Mouse (Mus musculus): ENCODE results near the gene Cmss1. TPM values are rescaled to one million over a fixed set of nuclear protein-coding genes. Genes with fewer than 3 reads are reported as not detected.

Gene Cmss1
- polyA plus RNA-seq, 1 experiment from 2014 or later, result 51.4 TPM

- H3K36me3 ChIP-seq (ENCODE audit: insufficient read depth, low read length), result no peaks in the 10 kb centered on the region
- H3K4me3 ChIP-seq (ENCODE audit: low read length), result no peak overlapping the region
- no peaks in the 10 kb centered on the region for H3K27me3 ChIP-seq (ENCODE audit: insufficient read depth, low read length)
- no peak overlapping the region for H3K9ac ChIP-seq (replicated peaks; ENCODE audit: low read length)
- H3K4me1 ChIP-seq (ENCODE audit: insufficient read depth, low read length), result peaks cover 8% of the 10 kb centered on the region; the same call in 1 of the 2 replicates
- peak overlapping the region; percentile 44; the same call in 1 of the 2 replicates for H3K27ac ChIP-seq (ENCODE audit: low read length)
- 28% methylated on average over 3 of the region's 3 CpGs for WGBS
- no peaks in the 10 kb centered on the region for H3K9me3 ChIP-seq (ENCODE audit: low read length)
- H3K4me2 ChIP-seq (replicated peaks; ENCODE audit: low read depth, low read length), result no peak overlapping the region
- ATAC-seq (ENCODE audit: low FRiP score, low TSS enrichment), result no peak
Measured at GRCm38 (mm10) chr16:57585201-57585600, 21.5 kb downstream of the Cmss1 start.

- Histone ChIP-seq H3K4me2 (replicated peaks; ENCODE audit: low read depth, low read length) (no peak overlapping the region), H3K27ac (ENCODE audit: low read length) (no peak overlapping the region; the same call in 1 of the 2 replicates), H3K4me1 (ENCODE audit: insufficient read depth, low read length) (peaks cover 8% of the 10 kb centered on the region; the same call in 1 of the 2 replicates), H3K9me3 (ENCODE audit: low read length) (no peaks in the 10 kb centered on the region), H3K4me3 (ENCODE audit: low read length) (no peak overlapping the region), H3K36me3 (ENCODE audit: insufficient read depth, low read length) (no peaks in the 10 kb centered on the region), H3K27me3 (ENCODE audit: insufficient read depth, low read length) (no peaks in the 10 kb centered on the region), H3K9ac (replicated peaks; ENCODE audit: low read length) (no peak overlapping the region)
- ATAC-seq (ENCODE audit: low FRiP score, low TSS enrichment), result no peak
- 63% methylated on average over 2 of the region's 2 CpGs for WGBS
Measured at GRCm38 (mm10) chr16:57582008-57582407, 24.7 kb downstream of the Cmss1 start.

DNA sequence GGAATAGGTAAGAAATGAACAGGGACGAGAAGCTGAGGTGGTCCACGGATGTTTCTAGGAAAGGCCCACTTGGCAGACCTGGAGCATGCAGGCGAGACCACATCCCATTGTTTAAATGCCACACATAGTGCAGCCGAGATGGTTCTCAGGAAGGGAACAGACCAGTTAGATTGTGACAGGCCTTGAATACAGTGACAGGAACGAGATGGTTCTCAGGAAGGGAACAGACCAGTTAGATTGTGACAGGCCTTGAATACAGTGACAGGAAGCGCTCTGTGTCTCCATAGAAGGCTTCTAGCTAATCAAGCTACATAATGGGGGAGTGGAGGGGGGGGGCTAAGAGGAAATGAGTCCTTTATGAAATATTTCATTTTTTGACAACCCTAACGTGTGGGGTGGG lies 26.6 kb downstream of the Cmss1 start:
- no peak overlapping the region for H3K4me2 ChIP-seq (replicated peaks; ENCODE audit: low read depth, low read length)
- WGBS, result 62% methylated on average over 7 of the region's 7 CpGs
- ATAC-seq (ENCODE audit: low FRiP score, low TSS enrichment), result peak; percentile 51

GRCm38 (mm10) chr16:57577519-57577918 lies 29.1 kb downstream of the Cmss1 start:
- ATAC-seq (ENCODE audit: low FRiP score, low TSS enrichment), result no peak
- 0 out of 2 replicates have a peak, but pooled peaks cover 4% of the 10 kb centered on the region for H3K4me1 ChIP-seq (ENCODE audit: insufficient read depth, low read length)
- no peak overlapping the region for H3K4me3 ChIP-seq (ENCODE audit: low read length)
- H3K27ac ChIP-seq (ENCODE audit: low read length), result no peak overlapping the region
- no peak overlapping the region for H3K4me2 ChIP-seq (replicated peaks; ENCODE audit: low read depth, low read length)
- no peak overlapping the region for H3K9ac ChIP-seq (replicated peaks; ENCODE audit: low read length)
- 89% methylated on average over 1 of the region's 1 CpGs for WGBS
- no peaks in the 10 kb centered on the region for H3K36me3 ChIP-seq (ENCODE audit: insufficient read depth, low read length)
- no peaks in the 10 kb centered on the region for H3K9me3 ChIP-seq (ENCODE audit: low read length)
- H3K27me3 ChIP-seq (ENCODE audit: insufficient read depth, low read length), result no peaks in the 10 kb centered on the region

More for the DNA sequence above, 26.6 kb downstream of the Cmss1 start:
- Histone ChIP-seq H3K27ac (ENCODE audit: low read length) (peak overlapping the region; percentile 34; the same call in 1 of the 2 replicates), H3K4me1 (ENCODE audit: insufficient read depth, low read length) (peaks cover 6% of the 10 kb centered on the region; the same call in 1 of the 2 replicates), H3K9me3 (ENCODE audit: low read length) (no peaks in the 10 kb centered on the region), H3K9ac (replicated peaks; ENCODE audit: low read length) (no peak overlapping the region), H3K4me3 (ENCODE audit: low read length) (no peak overlapping the region), H3K36me3 (ENCODE audit: insufficient read depth, low read length) (no peaks in the 10 kb centered on the region), H3K27me3 (ENCODE audit: insufficient read depth, low read length) (no peaks in the 10 kb centered on the region)

GRCm38 (mm10) chr16:57575764-57576388 lies 30.8 kb downstream of the Cmss1 start:
- 93% methylated on average over 1 of the region's 1 CpGs for WGBS
- H3K9ac ChIP-seq (replicated peaks; ENCODE audit: low read length), result no peak overlapping the region
- peaks cover 10% of the 10 kb centered on the region for H3K36me3 ChIP-seq (ENCODE audit: insufficient read depth, low read length)
- no peak overlapping the region for H3K4me2 ChIP-seq (replicated peaks; ENCODE audit: low read depth, low read length)
- H3K27me3 ChIP-seq (ENCODE audit: insufficient read depth, low read length), result no peaks in the 10 kb centered on the region
- H3K27ac ChIP-seq (ENCODE audit: low read length), result no peak overlapping the region
- no peak for ATAC-seq (ENCODE audit: low FRiP score, low TSS enrichment)
- H3K4me1 ChIP-seq (ENCODE audit: insufficient read depth, low read length), result 0 out of 2 replicates have a peak, but pooled peaks cover 1% of the 10 kb centered on the region
- no peak overlapping the region for H3K4me3 ChIP-seq (ENCODE audit: low read length)
- H3K9me3 ChIP-seq (ENCODE audit: low read length), result no peaks in the 10 kb centered on the region

GRCm38 (mm10) chr16:57573831-57574230 lies 32.8 kb downstream of the Cmss1 start:
- Histone ChIP-seq H3K36me3 (ENCODE audit: insufficient read depth, low read length) (peaks cover 22% of the 10 kb centered on the region), H3K4me2 (replicated peaks; ENCODE audit: low read depth, low read length) (no peak overlapping the region), H3K4me3 (ENCODE audit: low read length) (no peak overlapping the region), H3K4me1 (ENCODE audit: insufficient read depth, low read length) (no peaks in the 10 kb centered on the region), H3K27ac (ENCODE audit: low read length) (no peak overlapping the region), H3K27me3 (ENCODE audit: insufficient read depth, low read length) (no peaks in the 10 kb centered on the region), H3K9ac (replicated peaks; ENCODE audit: low read length) (no peak overlapping the region), H3K9me3 (ENCODE audit: low read length) (no peaks in the 10 kb centered on the region)
- ATAC-seq (ENCODE audit: low FRiP score, low TSS enrichment), result no peak
- 67% methylated on average over 1 of the region's 1 CpGs for WGBS

DNA sequence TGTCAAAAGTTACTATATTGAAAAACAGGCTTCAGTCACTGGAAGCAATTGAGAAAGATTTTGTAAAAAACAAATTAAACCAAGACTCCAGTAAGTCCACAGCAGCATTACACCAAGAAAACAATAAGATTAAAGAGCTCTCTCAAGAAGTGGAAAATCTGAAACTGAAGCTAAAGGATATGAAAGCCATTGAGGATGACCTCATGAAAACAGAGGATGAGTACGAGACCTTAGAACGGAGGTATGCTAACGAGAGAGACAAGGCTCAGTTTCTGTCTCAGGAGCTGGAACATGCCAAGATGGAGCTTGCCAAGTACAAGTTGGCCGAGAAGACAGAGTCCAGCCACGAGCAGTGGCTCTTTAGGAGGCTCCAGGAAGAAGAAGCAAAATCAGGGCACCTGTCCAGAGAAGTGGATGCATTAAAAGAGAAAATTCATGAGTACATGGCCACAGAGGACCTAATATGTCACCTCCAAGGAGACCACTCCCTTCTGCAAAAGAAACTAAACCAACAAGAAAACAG lies 35.8 kb downstream of the Cmss1 start:
- no peaks in the 10 kb centered on the region for H3K27me3 ChIP-seq (ENCODE audit: insufficient read depth, low read length)
- no peak overlapping the region for H3K4me3 ChIP-seq (ENCODE audit: low read length)
- WGBS, result 94% methylated on average over 5 of the region's 5 CpGs
- no peak overlapping the region for H3K27ac ChIP-seq (ENCODE audit: low read length)
- no peak overlapping the region for H3K9ac ChIP-seq (replicated peaks; ENCODE audit: low read length)
- no peak for ATAC-seq (ENCODE audit: low FRiP score, low TSS enrichment)
- H3K4me2 ChIP-seq (replicated peaks; ENCODE audit: low read depth, low read length), result no peak overlapping the region
- H3K4me1 ChIP-seq (ENCODE audit: insufficient read depth, low read length), result no peaks in the 10 kb centered on the region
- H3K9me3 ChIP-seq (ENCODE audit: low read length), result no peaks in the 10 kb centered on the region
- peaks cover 22% of the 10 kb centered on the region for H3K36me3 ChIP-seq (ENCODE audit: insufficient read depth, low read length)

- 90% methylated on average over 7 of the region's 7 CpGs for WGBS
- no peaks in the 10 kb centered on the region for H3K27me3 ChIP-seq (ENCODE audit: insufficient read depth, low read length)
- no peak overlapping the region for H3K27ac ChIP-seq (ENCODE audit: low read length)
- ATAC-seq (ENCODE audit: low FRiP score, low TSS enrichment), result no peak
- no peak overlapping the region for H3K4me2 ChIP-seq (replicated peaks; ENCODE audit: low read depth, low read length)
- H3K4me1 ChIP-seq (ENCODE audit: insufficient read depth, low read length), result no peaks in the 10 kb centered on the region
- H3K9ac ChIP-seq (replicated peaks; ENCODE audit: low read length), result no peak overlapping the region
- peaks cover 22% of the 10 kb centered on the region for H3K36me3 ChIP-seq (ENCODE audit: insufficient read depth, low read length)
- no peaks in the 10 kb centered on the region for H3K9me3 ChIP-seq (ENCODE audit: low read length)
- H3K4me3 ChIP-seq (ENCODE audit: low read length), result no peak overlapping the region
Measured at GRCm38 (mm10) chr16:57568648-57569404, 37.8 kb downstream of the Cmss1 start.

- H3K27ac ChIP-seq (ENCODE audit: low read length), result no peak overlapping the region
- no peak overlapping the region for H3K4me2 ChIP-seq (replicated peaks; ENCODE audit: low read depth, low read length)
- no peaks in the 10 kb centered on the region for H3K27me3 ChIP-seq (ENCODE audit: insufficient read depth, low read length)
- H3K9ac ChIP-seq (replicated peaks; ENCODE audit: low read length), result no peak overlapping the region
- ATAC-seq (ENCODE audit: low FRiP score, low TSS enrichment), result no peak
- no peak overlapping the region for H3K4me3 ChIP-seq (ENCODE audit: low read length)
- H3K9me3 ChIP-seq (ENCODE audit: low read length), result no peaks in the 10 kb centered on the region
- WGBS, result 53% methylated on average over 3 of the region's 3 CpGs
- peaks cover 7% of the 10 kb centered on the region for H3K4me1 ChIP-seq (ENCODE audit: insufficient read depth, low read length)
- peaks cover 16% of the 10 kb centered on the region; the same call in 1 of the 2 replicates for H3K36me3 ChIP-seq (ENCODE audit: insufficient read depth, low read length)
Measured at GRCm38 (mm10) chr16:57566215-57566614, 40.4 kb downstream of the Cmss1 start.

GRCm38 (mm10) chr16:57564807-57565206 lies 41.9 kb downstream of the Cmss1 start:
- no peaks in the 10 kb centered on the region for H3K27me3 ChIP-seq (ENCODE audit: insufficient read depth, low read length)
- no peaks in the 10 kb centered on the region for H3K9me3 ChIP-seq (ENCODE audit: low read length)
- no peak overlapping the region for H3K9ac ChIP-seq (replicated peaks; ENCODE audit: low read length)
- H3K4me1 ChIP-seq (ENCODE audit: insufficient read depth, low read length), result peaks cover 7% of the 10 kb centered on the region
- no peak overlapping the region for H3K27ac ChIP-seq (ENCODE audit: low read length)
- H3K4me3 ChIP-seq (ENCODE audit: low read length), result no peak overlapping the region
- peaks cover 4% of the 10 kb centered on the region; the same call in 1 of the 2 replicates for H3K36me3 ChIP-seq (ENCODE audit: insufficient read depth, low read length)
- WGBS, result 53% methylated on average over 1 of the region's 1 CpGs
- no peak for ATAC-seq (ENCODE audit: low FRiP score, low TSS enrichment)
- no peak overlapping the region for H3K4me2 ChIP-seq (replicated peaks; ENCODE audit: low read depth, low read length)
